Mouse (Mus musculus): Measurements from ENCODE around the gene Fbxl7.

Fbxl7 gene

DNA sequence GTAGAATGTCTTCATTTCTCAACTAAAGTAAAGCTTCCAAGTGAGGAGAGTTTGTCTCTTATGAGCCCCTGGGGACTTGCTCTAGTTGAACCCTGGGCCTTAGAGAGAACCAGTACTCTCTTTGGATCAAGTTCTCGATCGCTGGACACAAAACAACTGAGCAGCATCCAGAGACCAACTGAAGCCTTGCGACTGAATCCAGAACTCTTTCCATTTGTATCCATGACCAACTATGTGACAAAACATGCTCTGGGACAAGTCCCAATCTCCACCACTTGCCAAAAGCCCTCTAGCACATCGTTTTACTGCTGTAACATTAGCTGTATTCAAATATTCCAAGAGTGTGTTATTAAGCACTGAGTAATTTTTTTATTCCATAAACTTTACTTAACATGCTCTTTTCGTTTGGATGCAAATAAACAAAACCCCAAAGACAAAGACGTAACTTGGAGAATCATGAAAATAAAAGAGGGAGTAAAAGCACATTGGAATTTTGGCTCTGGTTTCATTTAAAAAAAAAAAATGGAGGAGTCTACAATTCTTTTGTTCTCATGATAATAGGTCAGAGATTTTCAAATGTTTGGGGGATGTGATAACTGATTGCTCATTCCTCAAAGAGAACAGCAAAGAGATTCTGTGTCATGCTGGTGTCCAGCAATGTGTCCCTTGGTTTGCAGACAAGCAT is 192.1 kb downstream of the Fbxl7 start:
- DNase-seq (ENCODE audit: extremely low read depth, low read depth, low spot score), result no peak

DNA sequence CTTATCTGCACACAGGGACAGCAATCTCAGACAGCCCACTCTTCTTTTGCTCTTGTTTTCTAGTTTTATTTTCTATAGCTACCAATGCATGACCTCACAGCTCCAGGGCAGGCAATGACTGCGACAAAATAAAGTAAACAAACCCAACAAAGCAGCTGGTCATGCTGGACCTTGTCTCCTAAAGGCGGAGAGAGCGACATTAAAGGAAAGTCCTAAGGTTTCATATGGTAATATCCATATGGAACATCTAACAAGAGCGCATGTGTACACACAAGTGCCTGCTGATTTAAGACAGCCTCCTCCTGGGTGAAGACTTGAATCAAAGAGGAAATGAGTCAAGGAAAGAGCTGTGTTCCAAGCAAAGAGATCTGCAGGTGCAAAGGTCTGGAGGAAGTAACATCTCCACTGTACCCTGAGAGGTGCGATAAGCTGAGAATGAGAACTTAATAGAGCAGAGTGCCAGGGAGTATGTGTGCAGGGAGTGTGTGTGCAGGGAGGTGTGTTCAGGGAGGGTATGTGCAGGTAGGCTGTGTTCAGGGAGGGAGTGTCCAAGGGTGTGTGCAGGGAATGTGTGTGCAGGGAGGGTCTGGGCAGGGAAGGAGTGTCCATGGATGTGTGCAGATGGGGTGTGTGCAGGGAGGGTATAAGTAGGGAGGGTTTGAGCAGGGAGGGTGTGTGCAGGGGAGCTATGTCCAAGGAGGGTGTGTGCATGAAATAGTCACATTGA is 193.3 kb downstream of the Fbxl7 start:
- no peak for DNase-seq (ENCODE audit: extremely low read depth, low read depth, low spot score)

DNA sequence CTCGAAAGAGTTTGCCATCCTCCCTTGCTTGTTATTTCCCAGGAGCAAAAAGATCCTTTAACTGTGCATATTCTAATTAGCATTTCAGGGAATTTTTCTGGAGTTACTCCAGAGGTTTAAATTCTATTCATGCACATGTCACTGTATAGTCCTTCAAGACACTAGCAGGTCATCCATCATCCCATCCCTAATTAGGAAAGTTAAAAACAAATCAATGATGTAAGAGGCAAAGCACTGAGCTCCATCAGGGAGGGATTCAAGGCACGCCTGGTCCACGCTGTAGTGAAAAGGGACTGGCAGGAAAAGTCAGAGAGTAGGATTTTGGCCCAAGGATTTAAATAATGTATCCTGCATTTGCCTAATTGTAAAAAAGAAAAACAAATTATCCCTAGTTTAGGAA is 202.3 kb downstream of the Fbxl7 start:
- no peak for DNase-seq (ENCODE audit: extremely low read depth, low read depth, low spot score)

DNA sequence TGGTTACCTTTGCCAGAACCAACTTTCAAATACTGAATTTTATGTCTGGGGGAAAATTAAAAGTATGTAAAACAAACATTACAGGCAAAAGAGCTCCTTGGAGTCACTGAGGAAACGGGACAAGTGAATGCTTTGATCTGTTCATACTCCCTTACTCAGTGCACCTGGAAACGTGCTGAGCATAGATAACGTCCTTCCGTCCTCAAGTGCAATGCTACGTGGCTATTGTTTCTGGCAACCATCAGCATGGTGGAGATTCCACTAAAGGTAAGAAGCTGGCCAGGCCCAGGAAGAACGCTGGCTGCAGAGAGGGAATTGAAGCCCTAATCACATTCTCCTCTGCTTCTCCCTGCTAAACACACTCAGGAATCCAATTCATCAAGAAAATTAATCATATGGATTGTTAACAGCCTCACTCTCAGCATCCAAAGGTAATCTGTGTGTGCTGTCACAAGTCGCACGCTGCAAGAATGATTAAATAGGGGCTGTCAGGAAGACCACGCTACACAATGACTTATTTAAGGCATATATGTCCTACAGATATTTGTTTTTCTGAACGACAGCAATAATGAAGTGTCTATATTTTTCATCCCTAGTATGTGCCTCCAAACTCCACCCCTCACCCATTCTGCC is 206.8 kb downstream of the Fbxl7 start:
- DNase-seq (ENCODE audit: extremely low read depth, low read depth, low spot score), result no peak

DNA sequence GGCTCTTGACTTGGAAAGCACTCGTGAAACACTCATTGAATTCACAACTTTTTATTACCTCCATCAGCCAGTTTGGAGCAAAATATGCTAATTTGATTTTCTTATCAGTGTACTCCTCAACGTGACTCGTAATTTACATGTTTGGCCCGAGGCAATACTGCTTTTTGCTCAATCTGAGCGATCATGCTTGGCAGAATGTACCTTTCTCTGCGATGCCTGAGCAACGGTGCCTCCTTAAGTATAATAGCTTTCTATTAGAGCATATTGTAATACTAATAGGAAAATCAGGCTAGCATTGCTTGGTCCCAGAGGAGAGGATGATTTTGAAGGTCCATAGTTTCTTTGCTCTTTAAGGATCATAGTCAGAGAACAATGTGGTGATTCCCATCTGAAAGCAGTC is 207.7 kb downstream of the Fbxl7 start:
- no peak for DNase-seq (ENCODE audit: extremely low read depth, low read depth, low spot score)

DNA sequence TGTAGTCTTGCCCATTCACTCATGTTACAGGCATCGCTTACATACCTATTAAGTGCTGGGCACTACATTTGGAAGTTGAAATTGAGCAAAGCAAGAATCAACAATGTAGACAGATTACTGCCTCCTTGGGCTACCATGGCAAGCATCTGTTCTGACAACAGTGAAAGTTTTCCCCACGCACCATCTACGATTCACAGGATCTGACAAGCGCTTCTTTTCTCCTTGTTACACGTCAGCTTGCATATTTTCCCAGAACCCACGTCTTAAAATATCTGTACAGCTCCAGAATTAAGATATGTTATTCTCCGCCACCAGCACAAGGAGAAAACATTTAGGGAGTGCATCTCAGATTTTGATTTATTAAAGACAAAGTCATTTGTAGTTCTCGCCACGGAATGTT is 213.1 kb downstream of the Fbxl7 start:
- no peak for DNase-seq (ENCODE audit: extremely low read depth, low read depth, low spot score)

DNA sequence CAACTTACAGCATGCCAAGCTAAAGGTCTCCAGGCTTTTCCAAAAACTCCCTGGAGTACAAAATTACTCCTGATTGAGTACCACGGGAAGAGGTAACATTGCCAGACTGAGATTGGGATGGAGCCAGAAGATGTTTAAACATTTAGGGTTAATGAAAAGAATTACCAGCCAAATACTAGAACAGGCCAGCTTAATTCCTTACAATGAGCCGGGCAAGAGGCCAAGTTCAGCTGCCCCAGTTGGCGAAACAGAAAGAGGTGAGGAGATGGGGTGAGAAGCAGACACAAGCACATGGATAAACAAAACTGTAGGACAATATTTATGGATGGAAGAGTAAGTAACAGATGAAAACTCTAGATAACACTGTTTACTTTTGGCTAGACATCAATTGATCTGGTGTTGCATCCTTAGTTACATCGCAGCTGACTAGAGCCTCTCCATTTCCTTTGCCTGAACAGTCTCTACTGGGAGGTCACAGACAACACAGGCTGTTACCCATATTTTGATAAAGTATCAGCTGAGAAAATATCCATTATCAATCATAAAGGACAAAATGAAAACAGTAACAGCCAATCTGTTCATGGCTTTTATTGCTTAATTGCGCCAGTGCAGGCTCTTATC is 222.0 kb downstream of the Fbxl7 start:
- no peak for DNase-seq (ENCODE audit: extremely low read depth, low read depth, low spot score)

DNA sequence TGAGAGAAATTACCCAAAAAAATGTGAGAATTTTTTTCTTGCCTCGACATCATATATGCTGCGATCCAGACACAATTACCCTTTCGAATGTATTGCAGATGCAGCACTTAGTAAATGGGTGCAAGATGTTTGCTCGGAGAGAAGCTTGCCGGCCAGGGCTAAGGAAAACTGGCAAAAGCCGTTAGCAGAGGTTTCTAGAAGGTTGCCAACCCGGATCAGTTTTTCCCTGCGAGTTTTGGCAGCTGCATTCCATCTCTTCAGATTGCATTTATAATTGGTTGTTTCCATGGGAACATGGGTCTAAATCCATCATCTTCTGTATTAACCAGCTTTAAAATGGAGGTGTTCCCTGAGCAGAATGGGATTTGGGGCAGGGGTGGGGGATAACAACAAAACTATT is 240.4 kb downstream of the Fbxl7 start:
- no peak for DNase-seq (ENCODE audit: extremely low read depth, low read depth, low spot score)

DNA sequence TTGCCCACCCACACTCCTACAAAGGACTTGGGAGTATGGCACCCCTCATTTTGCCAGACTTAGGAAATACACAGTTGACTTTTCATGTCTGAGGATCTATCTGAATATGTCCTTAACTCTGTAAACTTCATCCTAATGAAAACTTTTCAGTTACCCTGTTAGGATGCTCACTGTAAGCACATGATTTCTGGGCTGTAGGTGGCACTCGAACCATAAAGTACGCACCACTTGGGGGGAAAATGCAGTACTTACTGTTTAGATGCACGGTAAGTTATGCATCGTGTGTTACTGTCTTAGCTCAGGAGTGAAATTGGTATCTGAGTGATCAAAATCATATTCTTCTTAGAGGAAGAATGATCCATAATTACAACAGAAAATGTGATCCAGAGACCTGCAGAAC is 252.8 kb downstream of the Fbxl7 start:
- DNase-seq (ENCODE audit: extremely low read depth, low read depth, low spot score), result no peak

DNA sequence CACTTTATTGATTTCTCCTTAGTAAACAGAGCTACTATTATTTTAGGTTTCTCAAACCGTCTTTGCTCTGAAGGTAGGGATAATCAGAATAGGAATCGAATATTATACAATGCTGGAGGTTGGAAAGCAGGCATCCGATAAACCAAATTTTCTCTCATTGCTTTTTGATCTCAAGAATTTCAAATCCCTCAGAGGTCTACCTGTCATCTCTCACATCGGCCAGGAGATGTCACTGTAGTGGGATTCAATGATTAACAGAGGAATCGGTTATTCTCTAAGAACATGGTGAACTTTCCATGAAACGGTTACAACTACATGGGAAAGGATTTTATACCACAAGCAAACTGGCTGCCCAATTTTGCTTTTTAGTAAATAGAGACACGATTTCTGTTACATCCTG is 255.7 kb downstream of the Fbxl7 start:
- DNase-seq (ENCODE audit: extremely low read depth, low read depth, low spot score), result no peak

DNA sequence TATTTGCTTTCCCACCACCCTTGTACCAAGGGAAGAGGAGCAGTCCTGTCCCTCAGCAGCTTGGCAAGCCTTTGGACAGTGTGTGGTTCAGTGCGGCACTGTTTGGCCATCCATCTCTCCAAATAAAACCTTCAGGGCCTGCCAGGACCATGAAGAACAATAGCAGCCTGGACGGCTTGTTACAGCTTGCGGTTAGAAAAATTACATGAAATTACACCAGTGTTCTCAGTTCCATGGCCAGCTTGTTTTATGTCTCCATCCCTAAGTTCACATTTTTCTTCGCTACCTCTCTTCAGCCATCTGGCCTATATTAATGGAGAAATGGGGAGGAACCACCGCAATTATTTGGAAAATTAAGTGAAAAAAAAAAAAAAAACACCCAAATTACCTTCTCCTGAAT is 259.8 kb downstream of the Fbxl7 start:
- DNase-seq (ENCODE audit: extremely low read depth, low read depth, low spot score), result no peak

DNA sequence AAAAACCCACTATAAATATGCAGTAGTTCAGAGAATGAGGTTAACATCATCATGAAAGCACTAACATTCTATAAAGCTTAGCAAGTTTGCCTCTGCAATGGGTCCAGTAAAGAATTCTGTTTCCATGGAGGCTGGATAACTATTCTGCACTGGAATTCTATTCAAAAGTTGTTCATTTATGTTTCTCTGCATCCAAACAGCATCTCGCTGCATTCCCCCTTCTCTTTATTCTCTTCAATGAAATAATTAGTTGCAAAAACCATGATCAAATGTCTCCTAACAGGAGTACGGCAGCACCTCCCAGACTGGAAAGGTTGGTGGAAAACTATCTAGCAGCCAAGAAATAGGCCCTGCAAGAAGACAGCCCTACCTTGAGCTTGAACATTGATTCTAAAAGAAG is 267.2 kb downstream of the Fbxl7 start:
- no peak for DNase-seq (ENCODE audit: extremely low read depth, low read depth, low spot score)

DNA sequence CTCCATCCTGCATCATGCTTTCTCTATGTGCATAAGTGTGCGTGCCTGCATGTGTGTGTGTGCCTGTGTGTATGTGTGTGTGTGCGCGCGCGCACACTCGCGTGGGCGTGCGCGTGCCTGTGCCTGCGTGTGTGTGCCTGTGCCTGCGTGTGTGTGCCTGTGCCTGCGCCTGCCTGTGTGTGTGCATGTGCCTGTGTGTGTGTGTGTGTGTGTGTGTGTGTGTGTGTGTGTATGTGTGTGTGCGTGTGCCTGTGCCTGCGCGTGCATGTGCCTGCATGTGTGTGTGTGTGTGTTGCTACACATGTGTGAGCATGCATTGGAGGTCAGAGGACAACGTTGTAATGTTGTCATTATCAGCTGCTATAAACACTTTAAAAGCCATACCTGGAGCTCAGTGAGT is 272.1 kb downstream of the Fbxl7 start:
- no peak for DNase-seq (ENCODE audit: extremely low read depth, low read depth, low spot score)

DNA sequence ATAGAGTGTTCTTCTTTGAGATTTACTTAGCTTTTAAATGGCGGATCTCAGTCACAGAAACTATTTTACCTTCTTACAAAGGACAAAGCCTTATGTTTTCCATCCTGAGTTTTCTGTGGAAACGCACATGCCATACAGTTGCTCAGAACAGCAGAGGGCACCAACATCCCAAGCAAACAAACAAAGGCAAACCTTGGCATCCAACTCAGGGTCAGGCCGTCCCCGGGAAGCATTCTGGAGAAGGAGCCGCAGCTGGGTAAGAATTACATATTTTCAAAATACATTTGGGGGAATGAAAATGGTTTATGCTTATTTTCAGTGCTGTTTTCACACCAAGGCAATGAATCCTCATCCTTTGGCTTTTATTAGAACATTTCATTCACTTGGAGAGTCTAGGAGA is 275.1 kb downstream of the Fbxl7 start:
- DNase-seq (ENCODE audit: extremely low read depth, low read depth, low spot score), result no peak

DNA sequence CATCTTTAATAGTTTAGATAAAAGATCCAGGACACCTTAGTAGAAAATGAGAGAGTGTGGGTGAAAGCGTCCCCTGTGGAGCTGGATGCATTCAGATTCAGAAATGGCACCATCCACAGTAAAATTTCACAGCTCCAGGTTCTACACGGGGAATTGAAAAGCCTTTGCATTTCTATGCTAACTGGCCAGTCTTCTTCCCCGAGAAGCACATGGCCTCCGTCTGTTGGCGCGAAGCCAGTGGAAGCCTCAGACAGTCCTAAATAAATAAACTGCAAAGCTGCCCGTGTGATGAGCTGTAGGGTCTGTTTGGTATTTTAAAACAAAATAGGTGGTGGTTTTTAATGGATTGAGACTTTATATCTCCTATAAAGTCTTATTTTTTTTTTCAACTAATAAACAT is 276.2 kb downstream of the Fbxl7 start:
- DNase-seq (ENCODE audit: extremely low read depth, low read depth, low spot score), result no peak

DNA sequence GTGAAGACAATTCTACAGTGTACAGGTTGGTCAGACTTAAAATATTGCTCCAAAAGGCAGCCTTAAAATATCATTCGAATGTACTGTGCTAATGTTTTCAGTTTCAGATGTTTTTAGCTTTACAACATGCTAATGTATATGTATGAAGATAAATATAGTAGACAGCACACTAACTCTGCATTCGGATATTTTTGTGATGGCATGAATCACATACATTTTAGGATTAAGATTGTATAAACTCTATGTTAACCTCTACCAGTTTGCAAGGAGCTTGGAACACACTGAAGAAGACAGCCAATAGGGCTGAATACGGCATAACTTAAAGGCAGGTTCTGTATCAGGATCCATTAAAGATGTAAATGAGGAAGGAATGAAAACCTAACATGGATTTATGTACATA is 299.1 kb downstream of the Fbxl7 start:
- no peak for DNase-seq (ENCODE audit: extremely low read depth, low read depth, low spot score)

DNA sequence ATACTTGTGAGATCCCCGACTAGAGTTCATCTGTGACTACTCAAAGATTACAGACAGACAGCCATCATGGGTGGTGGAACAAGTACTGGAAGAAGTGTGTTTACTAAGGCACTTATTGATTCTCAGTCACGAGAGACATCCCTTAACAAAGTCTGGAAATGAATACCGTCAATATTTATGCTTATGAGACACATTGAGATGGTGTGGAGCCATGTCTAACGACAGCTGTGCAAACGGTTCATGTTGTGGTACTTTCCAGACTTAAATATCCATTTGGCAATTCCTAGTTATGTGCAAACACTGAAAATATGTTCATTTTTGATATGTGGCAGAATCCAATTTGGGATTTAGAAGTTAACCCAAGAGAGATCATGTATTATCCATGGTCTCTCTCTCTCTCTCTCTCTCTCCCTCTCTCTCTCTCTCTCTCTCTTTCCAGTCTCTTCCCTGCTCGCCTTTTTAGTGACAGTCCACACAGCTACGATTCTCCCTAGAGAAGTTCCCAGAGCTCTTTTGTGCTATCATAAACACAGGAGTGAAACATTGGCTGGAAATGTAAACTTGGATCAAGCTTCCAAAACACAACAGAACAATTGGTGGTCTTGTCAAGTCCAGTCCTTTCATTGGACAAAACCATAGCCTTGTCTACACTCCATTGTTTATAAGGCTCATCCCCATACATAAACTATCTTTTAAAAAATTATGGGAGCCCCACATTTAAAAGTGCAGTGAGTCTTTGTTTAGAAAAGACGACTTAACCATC is 315.3 kb downstream of the Fbxl7 start:
- no peak for DNase-seq (ENCODE audit: extremely low read depth, low read depth, low spot score)

DNA sequence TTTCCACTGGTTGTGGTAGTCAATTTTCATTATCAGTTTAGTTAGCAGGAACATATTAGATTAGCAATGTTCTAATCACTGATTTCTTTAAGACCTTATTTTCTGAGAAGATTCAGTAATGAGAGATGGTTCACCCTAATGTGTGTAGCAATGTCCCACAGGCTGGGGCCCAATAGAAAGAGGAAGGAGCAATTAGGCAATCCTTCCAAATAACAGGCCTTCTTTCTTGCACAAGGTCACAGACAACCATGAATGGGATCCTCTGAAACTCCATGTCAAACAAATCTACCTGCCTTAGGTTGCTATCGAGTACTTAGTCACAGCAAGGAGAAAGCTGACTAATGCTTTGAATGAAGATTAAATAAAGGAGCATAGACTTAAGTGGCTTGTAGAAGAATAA is 316.9 kb downstream of the Fbxl7 start:
- no peak for DNase-seq (ENCODE audit: extremely low read depth, low read depth, low spot score)

DNA sequence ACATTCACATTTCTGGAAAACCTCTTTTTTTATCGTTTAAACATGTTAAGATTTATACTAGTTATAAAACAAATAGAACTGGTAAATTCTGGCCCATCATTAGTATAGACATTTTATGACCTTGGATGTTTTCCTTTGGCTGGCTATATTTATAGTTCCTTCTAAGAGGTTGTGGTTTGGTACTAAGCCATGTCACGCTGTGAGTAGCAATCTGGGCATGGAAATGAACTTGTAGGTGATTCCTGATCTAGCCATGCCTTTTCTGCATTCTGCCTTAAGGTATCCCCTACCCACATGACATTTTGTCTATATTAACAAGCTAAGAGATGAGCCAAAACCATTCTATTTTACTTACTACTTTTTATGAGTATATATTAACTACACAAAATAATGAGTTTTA is 329.3 kb downstream of the Fbxl7 start:
- no peak for DNase-seq (ENCODE audit: extremely low read depth, low read depth, low spot score)

DNA sequence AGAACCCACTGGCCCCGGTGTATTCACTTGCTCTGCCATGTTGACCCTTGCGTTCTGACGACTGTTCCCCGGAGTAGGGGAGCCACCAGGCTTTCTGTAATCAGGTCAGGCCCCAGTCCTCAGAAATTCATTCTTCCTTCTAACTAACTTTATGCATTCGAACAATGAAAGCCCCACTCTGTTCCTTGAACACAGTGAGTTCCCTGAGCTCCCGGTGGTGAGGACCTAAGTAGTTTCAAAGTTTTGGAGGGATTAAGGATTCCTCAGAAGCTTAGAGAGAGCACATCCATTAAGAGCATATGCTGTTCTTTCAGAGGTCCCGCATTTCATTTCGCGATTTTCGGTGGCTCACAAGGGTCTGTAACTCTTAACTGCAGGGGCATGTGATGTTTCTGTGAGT is 341.8 kb downstream of the Fbxl7 start:
- DNase-seq (ENCODE audit: extremely low read depth, low read depth, low spot score), result no peak

DNA sequence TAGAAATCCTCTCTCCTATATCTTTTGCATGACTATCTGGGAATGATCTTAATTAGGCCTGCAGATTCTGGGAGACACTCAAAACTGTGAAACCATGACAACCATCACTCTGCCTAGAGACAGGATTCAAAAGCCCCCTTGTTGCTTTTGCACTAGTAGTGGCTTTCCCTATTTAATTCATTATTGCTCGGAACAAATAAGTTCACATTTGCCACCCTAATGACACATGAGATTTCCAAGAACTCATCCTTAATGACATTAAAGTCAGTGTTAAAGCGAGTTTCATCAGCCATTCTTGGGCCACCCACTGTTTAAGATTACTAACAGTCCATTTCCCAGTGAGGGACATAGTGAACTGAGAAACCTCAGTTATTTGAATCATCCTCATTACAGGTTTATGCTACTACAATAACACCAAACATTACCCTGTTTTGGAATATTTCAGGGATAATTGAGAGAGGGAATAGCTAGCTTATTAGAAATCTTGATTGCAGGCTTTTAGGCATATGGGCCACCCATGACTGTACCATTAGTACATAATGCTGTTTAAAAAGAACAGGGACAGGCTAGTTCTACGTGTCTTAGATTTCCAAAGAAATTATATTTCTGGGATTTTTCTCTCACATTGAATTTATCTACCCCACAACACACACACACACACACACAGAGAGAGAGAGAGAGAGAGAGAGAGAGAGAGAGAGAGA is 361.2 kb downstream of the Fbxl7 start:
- no peak for DNase-seq (ENCODE audit: extremely low read depth, low read depth, low spot score)
